Mouse (Mus musculus) lung, postnatal 0 days (tissue): ENCODE measurements around the gene Cldn14.

Source experiments
- CTCF ChIP-seq: IDR thresholded peaks from 2 replicates; pipeline ENCODE4 v1.5.1; 2016; ENCODE audit warnings: antibody characterized with exemption, mild to moderate bottlenecking
- EP300 ChIP-seq: IDR thresholded peaks from 2 replicates; pipeline ENCODE4 v1.6.1; 2016; ENCODE audit warnings: antibody characterized with exemption, mild to moderate bottlenecking, control low read depth

- TF ChIP-seq CTCF (no peak), EP300 (no peak)
Observed at GRCm38 (mm10) chr16:94023352-94024280, 15.0 kb upstream of the Cldn14 start.
